Mouse (Mus musculus): Measurements from ENCODE around the gene Fam229a.
"Not testable (repeated sequence)": the region's sequence is repeated elsewhere in the genome, so short reads cannot be mapped to it uniquely, and the experiment has no call there.

Gene Fam229a

DNA sequence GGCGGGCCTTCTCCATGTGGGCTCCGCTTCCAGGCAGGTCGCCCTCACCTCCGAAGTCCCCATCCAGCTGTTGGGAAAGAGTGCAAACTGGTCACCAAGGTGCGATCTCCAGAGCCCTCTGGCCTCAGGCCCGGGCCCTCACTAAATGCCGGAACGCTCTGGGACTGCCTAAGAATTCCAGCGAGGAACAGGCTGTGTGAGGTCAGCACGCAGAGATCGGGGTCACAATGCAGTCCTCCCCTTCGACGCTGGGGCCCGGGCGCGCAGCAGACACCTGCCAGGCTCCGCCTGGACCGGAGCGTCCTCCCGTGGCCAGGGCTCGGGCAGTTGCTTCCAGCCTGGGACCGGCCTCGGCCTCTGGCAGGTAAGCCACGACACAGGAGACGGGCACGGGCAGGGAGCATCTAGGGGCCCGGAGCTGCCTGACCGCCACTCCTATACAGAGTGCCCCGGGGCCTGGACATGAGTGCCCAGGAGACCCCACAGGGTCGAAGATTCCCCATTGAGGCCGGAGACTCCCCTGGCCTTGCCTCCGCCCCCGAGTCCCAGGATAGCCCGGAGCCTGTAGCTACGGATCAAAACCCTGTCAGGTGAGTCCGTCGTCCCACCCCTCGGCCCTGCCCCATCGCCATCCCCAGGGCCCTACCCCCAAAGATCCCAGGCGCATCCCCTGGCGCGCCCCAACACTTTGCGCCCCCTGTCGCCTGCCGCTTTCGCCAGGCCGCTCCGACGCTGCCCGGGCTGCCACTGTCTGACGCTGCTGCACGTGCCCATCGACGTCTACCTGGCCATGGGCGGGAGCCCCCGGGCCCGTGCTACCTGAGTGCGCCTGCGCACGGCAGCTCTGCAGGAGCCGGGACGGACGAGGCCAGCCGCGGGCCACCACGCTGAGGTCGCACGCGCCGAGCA, at the start of gene Fam229a, which contains the start of gene Tssk3:
Gene Fam229a (plus strand): TSS at position 219 of the 909 bp plus-strand sequence.
Gene Tssk3 (minus strand): TSS at position 51 of the 909 bp plus-strand sequence.
- DNase-seq: peak; percentile 51

DNA sequence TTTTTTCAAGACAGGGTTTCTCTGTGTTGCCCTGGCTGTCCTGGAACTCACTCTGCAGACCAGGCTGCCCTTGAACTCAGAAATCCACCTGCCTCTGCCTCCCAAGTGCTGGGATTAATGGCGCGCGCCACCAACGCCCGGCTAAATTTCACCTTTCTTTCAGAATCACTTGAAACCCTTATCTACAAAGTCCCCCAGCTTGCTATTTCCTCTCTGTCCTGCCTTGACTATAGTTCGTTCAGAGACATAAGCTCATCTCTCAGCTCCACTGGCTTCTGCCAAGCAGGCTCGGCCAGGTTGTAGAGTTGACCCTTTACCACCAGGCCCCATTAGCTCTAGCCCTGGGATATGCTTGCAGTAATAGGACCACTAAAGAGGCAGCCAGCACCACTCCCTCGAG, 43.6 kb upstream of the Fam229a start:
- DNase-seq: no peak

DNA sequence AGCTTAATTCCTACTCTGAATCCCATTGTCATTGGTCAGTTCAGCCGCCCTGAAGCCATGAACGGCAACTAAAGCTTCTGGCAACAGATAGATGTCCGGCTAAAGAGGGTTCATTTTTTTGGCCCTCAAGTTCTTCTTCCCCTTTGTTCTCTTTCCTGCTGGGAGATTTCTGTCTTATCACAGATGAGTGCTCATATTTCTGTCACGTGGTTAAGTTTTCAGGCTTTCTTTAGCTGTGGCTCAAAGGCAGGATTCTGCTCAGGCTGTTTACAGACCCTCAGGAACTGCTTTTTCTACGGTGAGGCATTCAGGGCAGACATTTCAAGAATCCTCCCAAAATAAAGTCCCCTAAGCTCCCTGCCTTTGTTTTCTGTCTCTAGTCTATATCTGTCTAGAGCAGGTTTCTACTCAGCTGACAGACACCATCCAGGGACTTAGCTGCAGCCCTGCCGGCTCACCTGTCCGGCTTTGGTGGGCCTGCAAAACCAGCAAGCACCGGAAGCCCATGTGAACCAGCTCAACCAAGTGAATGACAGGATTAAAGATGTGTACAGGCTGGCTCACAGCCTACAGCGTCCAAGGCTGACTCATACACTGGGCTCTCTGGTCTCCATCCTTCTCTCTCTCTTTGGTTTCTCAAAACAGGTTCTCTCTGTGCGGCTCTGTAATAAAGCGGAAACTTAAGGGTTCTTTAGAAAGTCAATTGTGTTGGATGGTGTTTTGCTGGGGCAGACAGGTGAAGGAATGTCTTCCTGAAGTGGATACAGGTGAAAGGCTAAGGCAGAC, 43.0 kb upstream of the Fam229a start:
- DNase-seq: no peak

DNA sequence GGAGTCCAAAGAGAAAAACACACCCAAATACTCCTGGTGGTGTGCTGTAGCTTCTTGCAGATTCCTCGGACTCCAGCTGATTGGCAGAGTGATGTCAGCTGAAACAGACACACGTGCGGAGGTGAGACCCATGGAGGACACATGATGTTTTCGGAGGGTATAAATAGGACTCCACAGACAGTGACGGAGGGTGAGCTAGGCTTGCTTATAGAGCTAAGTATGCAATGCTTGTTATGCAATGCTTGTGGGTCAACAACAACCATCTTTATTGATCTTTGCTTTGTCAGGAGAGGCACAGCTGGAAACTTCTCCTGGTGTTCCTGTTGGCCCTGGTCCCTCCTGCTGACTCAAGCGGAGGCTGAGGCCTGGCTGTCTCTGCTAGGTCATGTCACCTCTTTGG, 42.3 kb upstream of the Fam229a start:
- DNase-seq: no peak

DNA sequence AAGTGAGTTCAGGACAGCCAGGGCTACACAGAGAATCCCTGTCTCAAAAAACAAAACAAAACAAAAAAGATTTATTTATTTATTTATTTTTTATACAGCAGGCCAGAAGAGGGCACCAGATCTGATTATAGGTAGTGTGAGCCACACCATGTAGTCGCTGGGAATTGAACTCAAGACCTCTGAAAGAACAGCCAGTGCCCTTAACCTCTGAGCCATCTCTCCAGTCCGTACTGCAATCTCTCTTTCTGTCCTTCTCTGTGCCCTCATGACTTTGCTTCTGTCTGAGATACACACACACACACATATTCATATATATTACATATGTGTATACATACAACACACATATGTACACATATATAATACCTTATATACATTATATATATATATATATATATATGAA, 40.1 kb upstream of the Fam229a start:
- DNase-seq: no peak

DNA sequence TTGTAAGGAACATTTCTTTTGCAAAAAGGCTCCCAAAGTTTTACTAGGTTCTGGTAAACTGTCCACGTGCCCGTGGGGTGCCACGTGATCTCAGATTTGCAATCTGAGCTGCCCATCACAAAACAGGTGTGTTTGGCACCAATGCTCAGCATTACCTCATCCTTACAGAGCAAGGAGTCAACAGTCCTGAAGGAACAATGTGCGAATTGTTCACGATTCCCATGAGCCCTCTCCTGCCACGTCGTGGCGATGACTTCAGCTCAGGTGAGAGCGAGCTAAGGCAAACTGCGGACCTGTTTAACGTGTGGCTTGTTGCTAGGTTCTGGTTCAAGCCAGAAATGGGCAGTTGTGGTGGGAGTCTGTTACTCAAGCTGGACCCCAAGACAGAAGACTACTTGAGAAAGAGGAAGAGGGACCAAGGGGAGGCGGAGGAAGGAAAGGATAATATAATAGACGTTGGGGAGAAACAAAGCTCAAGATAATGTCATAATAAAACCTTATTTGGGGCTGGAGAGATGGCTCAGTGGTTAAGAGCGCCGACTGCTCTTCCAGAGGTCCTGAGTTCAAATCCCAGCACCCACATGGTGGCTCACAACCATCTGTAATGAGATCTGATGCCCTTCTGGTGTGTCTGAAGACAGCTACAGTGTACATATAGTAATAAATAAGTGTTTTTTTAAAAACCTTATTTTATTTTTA, 39.4 kb upstream of the Fam229a start:
- DNase-seq: no peak

DNA sequence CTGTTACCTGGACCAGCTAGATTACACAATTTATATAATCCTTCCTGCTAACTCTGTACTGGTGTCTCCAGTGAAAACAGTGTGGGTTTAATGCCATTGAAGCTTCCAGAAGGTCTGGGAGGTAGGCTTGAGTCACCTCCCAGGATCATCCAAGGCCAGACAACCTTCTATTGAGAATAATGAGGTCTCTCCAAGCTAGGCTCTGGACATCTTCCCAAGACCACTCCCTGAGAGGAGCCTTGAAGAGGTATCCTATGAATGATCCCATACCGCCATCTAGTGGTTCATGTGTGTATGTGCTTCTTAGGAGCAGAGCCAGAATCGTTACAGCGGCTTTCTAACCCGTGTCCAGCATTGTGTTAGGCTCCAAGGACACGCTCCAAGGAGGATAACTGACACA, 35.7 kb upstream of the Fam229a start:
- peak; percentile 66 for DNase-seq

DNA sequence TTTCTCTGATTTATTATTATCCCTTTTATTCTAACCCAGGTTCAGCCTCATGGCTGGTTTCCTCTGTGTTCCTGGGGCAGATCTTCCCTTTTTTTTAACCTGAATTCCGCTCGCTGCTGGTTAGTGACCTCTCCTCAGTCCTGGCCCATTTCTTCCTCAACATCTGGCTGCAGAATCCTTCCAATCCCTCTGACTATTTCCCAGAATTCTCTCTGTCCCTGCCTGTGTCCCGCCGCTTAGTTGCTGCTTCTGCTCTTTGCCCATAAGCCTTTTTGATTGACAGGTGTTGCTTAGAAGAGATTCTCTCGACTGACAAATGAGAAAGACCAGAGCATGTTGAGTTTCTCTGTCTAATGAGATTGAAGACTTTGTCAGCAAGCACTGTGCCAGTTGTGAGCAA, 34.9 kb upstream of the Fam229a start:
- no peak for DNase-seq

DNA sequence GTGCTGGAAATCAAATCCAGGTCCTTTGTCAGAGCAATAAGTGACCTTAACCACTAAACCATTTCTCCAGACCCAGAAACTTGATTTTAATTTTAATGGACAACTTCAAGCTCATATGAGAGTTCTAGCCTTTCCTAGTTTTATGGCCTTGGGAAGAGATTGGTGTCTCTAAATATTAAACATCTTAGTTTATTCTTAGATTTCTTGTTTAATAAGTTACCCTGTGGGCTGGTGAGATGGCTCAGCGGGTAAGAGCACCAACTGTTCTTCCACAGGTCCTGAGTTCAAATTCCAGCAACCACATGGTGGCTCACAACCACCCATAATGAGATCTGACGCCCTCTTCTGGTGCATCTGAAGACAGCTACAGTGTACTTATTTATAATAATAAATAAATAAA, 33.7 kb upstream of the Fam229a start:
- not testable (repeated sequence) for DNase-seq

DNA sequence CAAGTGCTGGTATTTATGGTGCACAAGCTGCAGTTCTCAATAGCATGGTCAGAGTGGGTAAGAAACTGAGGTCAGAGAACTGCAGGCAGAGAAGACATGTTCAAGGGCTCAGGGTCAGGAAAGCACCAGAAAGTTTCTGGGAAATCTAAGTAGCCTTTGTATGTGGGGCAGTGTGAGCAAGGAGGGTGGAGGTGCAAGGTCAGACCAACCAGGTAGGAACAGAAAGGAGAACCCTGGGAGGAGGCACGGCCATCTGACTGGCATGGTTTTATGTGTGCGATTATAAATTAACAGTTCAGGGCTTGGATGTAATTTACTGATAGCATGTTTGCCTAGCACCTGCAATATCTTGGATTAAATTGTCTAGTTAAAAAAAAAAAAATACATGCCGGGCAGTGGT, 31.3 kb upstream of the Fam229a start:
- no peak for DNase-seq

DNA sequence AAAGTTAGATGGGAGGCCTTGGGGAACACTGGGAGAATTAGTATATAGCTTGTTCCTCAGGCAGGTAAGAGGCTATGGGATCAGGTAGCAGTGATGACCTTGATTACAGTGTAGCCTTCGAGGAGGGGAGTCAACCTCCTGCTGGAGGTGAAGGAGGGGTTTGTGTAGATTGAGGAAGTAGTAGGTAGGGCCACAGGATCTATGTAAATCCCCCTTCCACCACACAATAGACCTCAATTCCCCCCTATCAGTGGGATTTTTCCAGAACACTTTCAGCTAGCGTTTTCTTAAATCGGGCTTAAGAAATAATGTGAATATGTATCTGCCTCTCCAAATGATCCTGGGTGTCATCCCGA, 30.2 kb upstream of the Fam229a start:
- DNase-seq: no peak

DNA sequence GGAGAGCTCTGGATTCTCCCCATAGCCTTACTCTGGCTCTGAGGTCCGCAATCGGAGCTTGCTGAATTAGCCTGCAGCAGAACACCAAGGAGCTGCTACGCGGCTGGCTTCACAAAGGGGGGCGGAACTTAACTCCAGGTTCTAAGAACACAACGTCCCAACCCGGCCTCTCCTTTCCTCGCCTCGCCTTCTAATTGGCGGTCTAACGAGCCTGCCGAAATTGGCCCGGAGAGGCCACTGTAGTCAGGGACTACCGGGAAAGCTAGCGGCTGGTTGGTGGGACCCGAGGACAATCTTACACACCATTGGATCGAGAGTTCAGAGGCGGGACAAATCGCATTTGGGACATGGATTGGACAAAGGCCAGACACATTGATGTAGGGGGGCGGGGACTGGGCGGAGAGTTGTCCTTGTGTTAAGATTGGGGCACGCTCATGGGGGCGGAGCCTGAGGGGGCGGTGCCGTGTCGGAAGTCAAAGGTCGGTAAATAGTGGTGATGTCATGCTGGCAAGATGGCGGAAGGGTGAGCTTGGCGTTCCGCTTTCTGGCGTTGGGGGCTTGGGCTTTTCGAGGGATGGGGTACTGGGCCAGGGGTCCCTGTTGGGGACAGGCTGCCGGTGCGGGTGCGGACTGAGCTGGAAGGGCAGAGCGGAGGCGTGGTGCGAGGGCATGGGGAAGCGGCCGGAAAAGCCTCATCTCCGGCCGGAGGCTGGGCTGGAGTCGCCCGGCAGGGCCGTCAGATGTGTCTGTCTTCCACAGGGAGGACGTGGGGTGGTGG, 29.6 kb upstream of the Fam229a start, which contains the start of gene Bsdc1:
Gene Bsdc1 (plus strand): TSS at position 399 of the 778 bp plus-strand sequence.
- peak; percentile 100 for DNase-seq

DNA sequence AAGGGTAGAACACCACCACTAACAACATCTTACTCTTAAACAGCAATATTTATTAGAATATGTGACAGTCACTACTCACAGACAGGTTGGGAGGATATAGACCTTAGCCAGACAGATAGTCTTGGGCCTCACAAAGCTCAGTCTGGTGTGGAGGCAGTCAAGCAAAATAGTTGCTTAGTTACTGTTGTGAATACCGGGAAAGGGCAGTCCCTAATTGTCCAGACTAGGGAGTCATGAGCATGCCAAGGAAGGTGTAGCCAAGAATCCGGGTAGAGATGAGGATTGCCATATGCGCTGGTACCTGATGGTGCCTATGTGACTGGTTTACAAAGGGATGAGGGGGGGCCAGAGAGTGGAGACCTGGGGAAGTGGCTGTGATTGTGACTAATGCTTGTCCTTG, 28.9 kb upstream of the Fam229a start:
- DNase-seq: no peak

DNA sequence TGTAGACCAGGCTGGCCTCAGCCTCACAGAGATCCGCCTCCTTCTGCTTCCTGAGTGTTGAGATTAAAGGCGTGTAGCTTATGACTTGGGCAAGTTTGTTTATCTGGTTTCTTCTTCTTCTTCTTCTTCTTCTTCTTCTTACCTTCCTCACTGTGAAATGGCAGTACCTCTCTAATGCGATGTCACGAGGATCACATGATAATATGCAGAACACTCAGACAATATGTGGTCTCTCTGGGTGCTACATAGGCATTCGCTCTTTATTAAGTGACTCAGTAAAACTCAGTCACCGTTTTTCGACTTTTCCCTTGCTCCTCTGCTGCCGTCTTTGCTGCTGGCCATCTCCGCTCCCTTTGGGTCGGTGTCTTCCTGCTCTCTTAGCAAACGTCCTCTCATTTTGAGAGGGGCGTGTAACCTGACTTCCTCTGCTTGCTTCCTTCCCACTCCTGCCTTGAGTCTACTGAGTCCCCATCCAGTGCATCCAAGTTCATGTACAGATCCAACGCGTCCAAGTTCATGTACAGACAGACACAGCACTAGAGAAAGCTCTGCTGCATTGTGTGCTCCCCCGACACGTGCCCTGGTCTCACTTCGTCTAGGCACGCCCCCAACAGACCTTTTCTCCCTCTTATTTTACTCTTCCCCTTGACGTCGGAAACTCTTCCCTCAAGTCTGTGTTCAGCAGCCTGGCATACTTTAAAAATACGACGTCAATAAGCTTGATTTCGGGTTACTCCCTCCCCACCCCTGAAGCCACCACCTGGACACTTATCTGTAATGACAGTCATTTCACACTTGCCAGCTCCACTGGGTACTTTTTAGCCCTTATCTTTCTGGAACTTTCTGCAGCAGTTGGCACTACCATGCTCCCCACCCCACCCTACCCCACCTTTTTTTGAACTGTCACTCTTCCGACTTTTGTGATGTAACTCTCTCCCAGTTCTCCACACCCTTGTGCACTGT, 27.6 kb upstream of the Fam229a start:
- DNase-seq: no peak

DNA sequence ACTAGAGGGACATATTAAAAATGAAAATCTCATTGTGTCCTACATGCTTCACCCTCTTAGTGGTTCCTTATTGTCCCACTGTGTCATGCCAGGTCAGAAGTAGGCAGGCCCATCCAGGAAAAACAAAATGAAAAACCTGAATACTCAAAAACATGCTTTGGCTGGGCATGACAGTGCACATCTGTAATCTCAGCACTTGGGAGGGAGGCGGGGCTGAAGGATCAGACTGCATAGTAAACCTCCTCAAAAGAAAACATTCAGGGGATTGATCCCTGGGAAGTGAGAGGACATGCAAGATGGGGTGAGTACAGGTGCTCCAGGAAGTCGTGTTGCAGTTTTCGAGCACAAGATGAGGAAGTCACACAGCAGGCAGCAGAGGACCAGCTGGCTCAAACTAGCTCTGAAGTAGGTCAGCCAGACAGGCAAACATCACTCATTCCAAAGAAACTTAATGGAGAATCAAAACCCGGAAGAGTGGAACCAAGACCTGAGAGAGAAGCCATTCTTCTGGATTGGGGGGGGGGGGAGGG, 26.6 kb upstream of the Fam229a start:
- no peak for DNase-seq

DNA sequence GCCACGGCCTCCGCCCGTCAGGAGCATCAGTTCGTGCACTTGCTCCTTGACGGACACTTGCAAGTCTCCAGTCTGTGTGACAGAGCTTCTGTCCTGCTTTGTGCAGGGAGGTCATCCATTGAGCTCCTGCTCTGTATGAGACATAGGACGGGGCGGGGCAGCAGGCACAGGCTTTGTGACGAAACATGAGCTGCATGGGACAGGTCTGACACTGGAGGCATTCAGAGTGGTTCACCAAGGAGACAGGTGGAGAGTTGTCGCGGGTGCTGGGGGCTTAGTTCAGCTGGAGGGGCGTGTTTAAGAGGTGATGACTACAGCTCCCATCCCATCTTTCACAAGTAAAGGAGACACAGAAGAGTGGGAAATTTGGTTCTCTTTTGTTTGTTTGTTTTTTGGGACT, 14.9 kb upstream of the Fam229a start:
- no peak for DNase-seq

DNA sequence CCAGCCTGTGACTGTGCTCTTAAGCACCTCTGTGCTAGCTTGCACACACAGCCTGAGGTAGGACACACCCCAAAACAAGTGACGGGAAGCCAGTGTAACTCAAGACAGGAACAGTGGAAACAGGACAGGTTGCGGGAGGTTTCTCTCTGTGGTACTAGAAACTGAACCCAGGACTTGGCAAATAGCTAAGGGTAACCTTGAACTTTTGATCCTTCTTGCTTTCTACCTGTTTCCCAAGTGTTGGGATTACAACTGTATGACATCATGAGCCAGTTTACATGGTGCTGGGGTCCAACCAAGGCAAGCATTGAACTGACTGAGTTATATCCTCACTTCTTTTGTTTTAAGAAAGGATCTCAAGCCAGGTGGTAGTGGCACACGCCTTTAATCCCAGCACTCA, 11.1 kb upstream of the Fam229a start:
- no peak for DNase-seq

DNA sequence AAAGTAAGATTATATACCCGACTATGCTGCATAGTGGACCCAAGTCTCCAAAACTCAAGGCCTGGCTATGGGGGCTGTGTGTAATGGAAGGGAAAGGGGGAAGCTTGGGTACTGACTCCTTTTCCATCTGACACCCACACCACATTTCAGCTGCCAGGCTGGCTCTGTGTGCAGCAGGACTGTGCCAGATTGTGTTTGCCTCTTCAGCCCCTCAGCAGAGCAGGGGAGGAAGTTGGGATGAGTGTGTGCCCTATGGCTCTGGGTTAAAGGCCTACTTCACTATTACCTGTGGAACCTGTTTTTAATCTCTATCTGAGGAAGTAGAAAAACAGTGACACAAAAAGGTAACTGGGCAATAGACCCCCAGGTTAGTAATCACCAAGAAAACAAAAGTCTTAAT, 9.9 kb upstream of the Fam229a start:
- DNase-seq: no peak

DNA sequence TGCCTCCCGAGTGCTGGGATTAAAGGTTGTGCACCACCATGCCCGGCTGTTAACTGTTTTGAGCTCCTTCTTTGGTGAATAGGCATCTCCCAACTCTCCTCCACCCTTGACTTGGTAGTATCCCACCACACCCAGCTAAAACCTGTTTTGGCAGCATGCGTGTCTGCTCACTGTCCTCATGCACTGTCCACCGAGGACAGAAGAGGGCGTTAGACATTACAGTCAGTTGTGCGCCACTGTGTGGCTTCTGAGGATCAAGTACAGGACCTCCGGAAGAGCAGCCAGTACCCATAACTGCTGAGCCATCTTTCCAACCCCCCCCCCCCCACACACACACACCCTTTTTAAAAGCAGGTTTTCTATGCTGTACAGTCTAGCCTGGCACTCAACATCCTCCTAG, 3.7 kb downstream of the Fam229a start:
- no peak for DNase-seq

DNA sequence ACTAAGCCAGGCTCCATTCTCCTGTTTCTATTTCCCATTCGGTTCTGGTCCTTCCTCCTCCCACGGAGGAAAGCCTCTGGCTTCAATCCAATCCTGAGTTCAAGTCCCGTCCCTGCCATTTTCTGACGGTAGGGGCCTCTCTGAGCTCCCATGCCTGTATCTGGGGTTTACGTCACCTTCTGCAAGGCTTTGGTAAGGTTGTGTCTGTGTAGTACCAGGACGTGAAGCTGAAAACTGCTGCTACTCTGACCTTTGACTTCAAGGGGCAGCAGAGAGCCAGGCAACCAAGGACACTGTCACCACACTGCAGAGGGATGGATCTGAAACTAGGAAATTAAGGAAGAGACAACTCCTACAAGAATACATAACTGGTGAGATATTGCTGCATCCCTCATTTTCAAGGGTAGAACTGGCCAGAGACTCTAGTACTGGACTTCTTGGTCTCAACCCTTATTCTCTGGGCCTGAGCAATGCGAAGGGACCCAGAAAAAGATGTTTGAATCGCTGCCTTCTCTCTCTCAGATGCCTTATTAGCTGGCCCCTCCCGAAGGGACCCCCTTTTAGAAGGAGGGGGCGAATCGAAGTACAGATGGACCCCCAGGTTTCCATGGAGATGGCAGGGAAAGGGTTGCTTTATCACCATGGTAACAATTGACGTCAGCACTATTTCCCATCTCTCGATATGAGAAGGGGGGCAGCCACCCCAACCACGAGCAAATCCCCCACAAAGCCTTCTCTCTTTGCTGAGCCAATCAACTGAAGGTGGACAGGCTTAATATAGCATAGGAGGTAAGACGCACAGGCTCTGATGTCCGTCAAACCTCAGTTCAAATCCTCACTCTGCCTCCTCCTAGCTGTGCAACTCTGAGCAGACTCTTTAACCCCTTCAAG, 4.9 kb downstream of the Fam229a start:
- no peak for DNase-seq
